Mouse (Mus musculus) thymus, adult 2 months (tissue): ENCODE measurements at regions not wholly inside any gene's neighbourhood (a gene's known extent, or its start where the extent isn't known, plus 50 kb on each side); places are given as distances from the start of the nearest gene placed in this dataset.

ENCODE experiments used
- CTCF ChIP-seq: fragments of 200-500 bp; IDR thresholded peaks from 2 replicates; pipeline ENCODE4 v1.5.1; 2012; ENCODE audit warnings: mild to moderate bottlenecking, control low read depth, low read length, moderate library complexity, borderline replicate concordance; ENCODE audit not compliant: control insufficient read depth, poor library complexity, insufficient read depth; ENCODE audit errors: extremely low read depth
- POLR2A ChIP-seq: fragments of 200-500 bp; IDR thresholded peaks from 2 replicates; pipeline ENCODE4 v1.6.1; 2012; ENCODE audit warnings: mild to moderate bottlenecking, low read length, control low read depth, moderate library complexity; ENCODE audit not compliant: control insufficient read depth, poor library complexity, insufficient read depth; ENCODE audit errors: extremely low read depth

DNA sequence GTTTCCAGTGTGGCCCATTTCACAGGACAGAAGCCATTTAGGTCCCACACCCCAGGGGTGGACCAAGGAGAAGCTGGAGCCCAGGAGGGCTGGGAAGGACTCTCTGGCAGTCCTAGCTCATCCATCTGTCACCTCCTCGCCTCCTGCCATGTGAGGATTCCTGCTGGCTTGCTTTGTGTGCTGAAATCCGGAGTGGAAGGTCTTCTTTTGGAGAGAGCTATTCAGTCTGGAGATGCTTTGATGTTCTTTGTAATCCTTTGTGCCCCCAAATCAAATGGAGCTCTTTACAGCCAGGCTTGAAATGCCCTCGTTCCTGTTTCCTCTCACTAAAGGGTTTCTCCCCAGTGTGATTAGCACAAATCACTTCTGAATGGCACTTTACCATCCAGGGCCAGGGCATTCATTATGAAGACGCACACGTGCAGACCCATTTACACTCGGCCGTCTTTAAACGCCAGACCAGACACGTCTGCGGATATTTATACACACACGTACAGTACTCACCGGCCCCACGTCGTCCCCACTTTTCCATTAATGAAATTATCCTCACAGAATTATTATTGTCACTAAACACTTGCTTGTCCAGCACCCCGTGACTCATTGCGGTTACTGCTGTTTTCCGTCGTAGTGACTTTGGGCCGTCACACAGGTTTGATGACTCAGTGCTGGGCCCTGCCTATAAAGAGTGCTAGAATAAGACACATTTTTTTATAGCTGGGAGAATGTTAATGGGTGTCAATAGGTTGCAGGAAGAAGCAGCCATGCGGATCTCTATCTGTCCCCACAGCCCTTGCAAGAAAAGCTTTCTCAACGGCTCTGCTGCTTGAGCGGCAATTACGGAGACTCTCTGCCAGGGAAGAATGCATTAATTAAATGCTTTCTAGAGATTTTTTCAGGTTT, 356.0 kb upstream of the Kcnab2 start:
- no peak for TF ChIP-seq POLR2A
- no peak for TF ChIP-seq CTCF
